Mouse (Mus musculus) liver, embryonic 11.5 days (tissue): Measurements from ENCODE around the gene Oaz2. TPM values are rescaled to one million over a fixed set of nuclear protein-coding genes. Genes with fewer than 3 reads are reported as not detected.

Source experiments
- ATAC-seq: fragments of 200-750 bp; cut with Nextera tagmentation; replicated peaks from 2 replicates; pipeline ENCODE4 v1.8.0; 2017; ENCODE audit warnings: moderate number of reproducible peaks, mild to moderate bottlenecking, moderate TSS enrichment, moderate library complexity; ENCODE audit not compliant: low FRiP score
- DNase-seq: peaks from one replicate; pipeline ENCODE4 v3.0.0-alpha.2; 2017; ENCODE audit warnings: low spot score
- H3K27ac ChIP-seq: fragments of 300-500 bp; sonication (generic); 2 replicates; pipeline ENCODE4 v1.5.1; 2014; ENCODE audit warnings: mild to moderate bottlenecking, low read depth, low read length, control low read depth
- H3K27me3 ChIP-seq: fragments of 300-500 bp; sonication (generic); replicated peaks from 2 replicates; pipeline ENCODE4 v1.6.1; 2014; ENCODE audit warnings: low read length, mixed read lengths; ENCODE audit not compliant: control insufficient read depth, insufficient read depth
- H3K36me3 ChIP-seq: fragments of 300-500 bp; sonication (generic); 2 replicates; pipeline ENCODE4 v1.6.1; 2014; ENCODE audit warnings: mild to moderate bottlenecking, low read length, moderate library complexity, mixed read lengths; ENCODE audit not compliant: control insufficient read depth, insufficient read depth
- H3K4me1 ChIP-seq: fragments of 300-500 bp; sonication (generic); replicated peaks from 2 replicates; pipeline ENCODE4 v1.6.1; 2014; ENCODE audit warnings: low read length, mixed read lengths; ENCODE audit not compliant: control insufficient read depth, insufficient read depth
- H3K4me2 ChIP-seq: fragments of 300-500 bp; sonication (generic); 2 replicates; pipeline ENCODE4 v1.6.1; 2014; ENCODE audit warnings: mild to moderate bottlenecking, control low read depth, moderate library complexity
- H3K4me3 ChIP-seq: fragments of 300-500 bp; sonication (generic); 2 replicates; pipeline ENCODE4 v1.5.1; 2014; ENCODE audit warnings: low read depth, low read length, control low read depth
- H3K9ac ChIP-seq: fragments of 300-500 bp; sonication (generic); 2 replicates; pipeline ENCODE4 v1.6.1; 2014; ENCODE audit warnings: low read depth, low read length, control low read depth
- H3K9me3 ChIP-seq: fragments of 300-500 bp; sonication (generic); 2 replicates; pipeline ENCODE4 v1.6.1; 2016; ENCODE audit warnings: low read length, inconsistent platforms, mixed read lengths; ENCODE audit not compliant: control insufficient read depth
- WGBS: fragments of 180-500 bp; shearing (Covaris S2); extraction: QIAGEN DNeasy Blood & Tissue Kit; methylation state at CpG from one replicate; pipeline ENCODE4 v1.1.7; 2014; 5-methylcytosine and 5-hydroxymethylcytosine counted together
- polyA plus RNA-seq: library from polyadenylated mRNA; unstranded; fragments of >200 nt; fragmentation: Nextera tagmentation; extraction: Ambion mirVana; gene quantifications from 2 replicates; pipeline ENCODE4 v1.2.1, GENCODE M21; 2014

The Oaz2 gene
- polyA plus RNA-seq, 1 experiment from 2014 or later: 123 TPM

DNA sequence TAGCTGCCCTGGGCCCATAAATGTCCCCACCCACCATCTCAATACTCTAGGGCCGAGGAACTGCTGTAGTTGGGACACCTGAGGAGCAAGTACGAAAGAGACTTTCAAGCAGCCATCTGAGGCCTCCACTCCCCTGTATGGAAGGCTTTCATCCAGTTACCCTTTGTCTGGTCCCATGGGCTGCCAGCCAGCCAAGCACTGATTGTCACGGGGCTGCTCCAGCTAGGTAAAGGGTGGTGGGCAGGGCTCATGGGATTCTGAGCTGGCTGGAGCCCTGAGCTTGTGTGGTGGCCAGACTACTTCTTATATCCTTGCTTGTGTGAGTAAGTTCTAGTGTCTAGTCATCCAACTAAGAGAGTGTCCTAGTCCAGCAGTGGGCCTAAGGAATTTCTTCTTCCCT, 10.6 kb upstream of the Oaz2 start:
- no peaks in the 10 kb centered on the region for H3K9me3 ChIP-seq
- no peak overlapping the region for H3K4me3 ChIP-seq
- WGBS: 79% methylated on average over 3 of the region's 3 CpGs
- no peaks in the 10 kb centered on the region for H3K27me3 ChIP-seq
- H3K9ac ChIP-seq: no peak overlapping the region
- H3K4me2 ChIP-seq: no peak overlapping the region
- H3K36me3 ChIP-seq: no peaks in the 10 kb centered on the region
- no peak overlapping the region for H3K27ac ChIP-seq
- ATAC-seq (no peak), DNase-seq (no peak)
- no peaks in the 10 kb centered on the region for H3K4me1 ChIP-seq

DNA sequence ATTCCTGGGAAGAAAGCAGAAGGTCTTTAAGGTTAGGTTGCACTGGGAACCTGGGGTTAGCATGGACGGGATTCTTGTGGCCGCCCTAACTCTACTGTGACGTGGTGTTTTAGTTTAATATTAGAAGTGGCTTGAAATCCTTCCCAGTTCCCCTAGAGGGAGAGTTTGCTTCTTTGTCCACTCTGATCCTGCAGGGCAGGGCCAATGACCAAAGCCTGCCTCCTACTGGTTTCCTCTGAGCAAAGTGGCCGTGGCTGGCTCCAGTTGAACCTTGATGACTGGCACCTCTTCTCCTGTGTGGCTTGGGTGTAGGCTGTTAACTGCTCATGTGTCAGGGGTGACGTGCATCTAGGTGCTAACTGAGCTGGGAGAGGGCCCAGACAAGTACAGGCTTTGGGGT, 6.8 kb upstream of the Oaz2 start:
- 73% methylated on average over 5 of the region's 5 CpGs for WGBS
- Histone ChIP-seq H3K4me1 (no peaks in the 10 kb centered on the region), H3K9ac (no peak overlapping the region), H3K4me2 (no peak overlapping the region), H3K9me3 (no peaks in the 10 kb centered on the region), H3K27me3 (no peaks in the 10 kb centered on the region), H3K4me3 (no peak overlapping the region), H3K36me3 (no peaks in the 10 kb centered on the region), H3K27ac (no peak overlapping the region)
- ATAC-seq (no peak), DNase-seq (no peak)

DNA sequence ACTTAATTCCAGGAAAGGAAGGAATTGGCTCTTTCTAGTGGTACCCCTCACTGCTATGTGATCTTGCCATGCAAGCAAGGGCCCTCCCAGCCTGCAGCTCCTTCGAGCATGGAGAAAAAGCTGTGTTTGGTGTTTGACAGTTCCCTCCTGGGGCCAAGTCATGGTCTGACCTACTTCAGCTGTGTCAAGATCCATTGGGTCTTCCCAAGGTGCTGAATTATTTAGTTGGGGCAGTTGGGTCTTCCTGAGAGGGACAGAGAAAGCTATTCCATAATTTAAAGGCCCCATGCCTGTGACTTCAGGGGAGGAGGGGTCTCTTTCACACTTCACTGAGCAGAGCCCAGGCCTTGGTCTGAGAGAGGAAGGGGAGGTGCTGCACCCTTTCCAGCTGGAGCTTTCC, 6.3 kb upstream of the Oaz2 start:
- no peak overlapping the region for H3K4me2 ChIP-seq
- H3K9ac ChIP-seq: no peak overlapping the region
- no peaks in the 10 kb centered on the region for H3K4me1 ChIP-seq
- no peak for ATAC-seq
- no peak overlapping the region for H3K4me3 ChIP-seq
- H3K36me3 ChIP-seq: no peaks in the 10 kb centered on the region
- H3K27ac ChIP-seq: no peak overlapping the region
- DNase-seq: no peak
- no peaks in the 10 kb centered on the region for H3K9me3 ChIP-seq
- no peaks in the 10 kb centered on the region for H3K27me3 ChIP-seq
- WGBS: 78% methylated on average over 1 of the region's 1 CpGs

DNA sequence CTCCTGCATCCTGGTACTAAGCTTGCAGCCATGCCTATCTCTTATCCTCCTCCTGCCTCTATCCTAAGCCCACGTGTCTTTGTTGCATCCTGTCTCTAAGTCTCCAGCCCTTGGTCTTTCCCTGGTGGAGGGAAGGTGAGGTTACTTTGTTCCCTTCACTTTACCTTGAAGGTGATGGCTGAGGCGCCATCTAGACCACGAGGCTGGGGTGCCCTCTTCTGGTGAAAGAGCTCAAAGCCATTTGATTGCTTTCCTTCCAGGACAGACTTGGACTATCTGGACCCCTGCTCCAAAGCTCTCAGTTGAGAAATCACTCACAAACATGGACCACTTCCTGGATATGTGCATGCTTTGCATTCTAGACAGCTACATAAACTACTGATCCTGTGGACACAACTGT, 3.6 kb upstream of the Oaz2 start:
- H3K4me1 ChIP-seq: no peaks in the 10 kb centered on the region
- ATAC-seq (no peak), DNase-seq (no peak)
- no peak overlapping the region for H3K4me3 ChIP-seq
- no peak overlapping the region for H3K9ac ChIP-seq
- no peak overlapping the region for H3K4me2 ChIP-seq
- no peaks in the 10 kb centered on the region for H3K36me3 ChIP-seq
- WGBS: under 1% methylated on average over 3 of the region's 3 CpGs
- no peak overlapping the region for H3K27ac ChIP-seq
- no peaks in the 10 kb centered on the region for H3K27me3 ChIP-seq
- no peaks in the 10 kb centered on the region for H3K9me3 ChIP-seq

DNA sequence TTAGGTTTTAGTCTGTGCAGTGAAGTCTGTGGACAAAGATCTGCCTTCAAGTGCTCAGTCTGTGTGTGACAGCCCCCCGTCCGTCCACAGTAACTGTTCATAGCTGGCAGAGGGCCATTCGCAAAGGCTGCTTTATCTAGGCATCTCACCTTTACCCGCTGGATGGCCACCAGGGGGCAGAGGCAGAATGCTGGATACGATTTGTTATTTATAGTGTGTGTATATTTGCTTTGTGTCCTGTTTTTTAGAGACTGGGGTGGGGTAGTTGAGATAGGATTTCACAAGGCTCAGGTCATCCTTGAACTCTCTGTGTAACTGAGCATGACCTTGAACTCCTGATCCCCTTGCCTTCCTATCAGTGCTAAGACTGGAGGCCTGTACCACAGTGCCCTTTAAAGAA, 1.8 kb upstream of the Oaz2 start:
- WGBS: 31% methylated on average over 5 of the region's 5 CpGs
- Histone ChIP-seq H3K4me1 (peaks cover 1% of the 10 kb centered on the region; the same call in 1 of the 2 replicates), H3K36me3 (no peaks in the 10 kb centered on the region), H3K9ac (no peak overlapping the region), H3K27ac (no peak overlapping the region), H3K27me3 (no peaks in the 10 kb centered on the region), H3K4me3 (no peak overlapping the region), H3K4me2 (no peak overlapping the region), H3K9me3 (no peaks in the 10 kb centered on the region)
- peak; percentile 57 for DNase-seq
- no peak; the same call in 1 of the 2 replicates for ATAC-seq

DNA sequence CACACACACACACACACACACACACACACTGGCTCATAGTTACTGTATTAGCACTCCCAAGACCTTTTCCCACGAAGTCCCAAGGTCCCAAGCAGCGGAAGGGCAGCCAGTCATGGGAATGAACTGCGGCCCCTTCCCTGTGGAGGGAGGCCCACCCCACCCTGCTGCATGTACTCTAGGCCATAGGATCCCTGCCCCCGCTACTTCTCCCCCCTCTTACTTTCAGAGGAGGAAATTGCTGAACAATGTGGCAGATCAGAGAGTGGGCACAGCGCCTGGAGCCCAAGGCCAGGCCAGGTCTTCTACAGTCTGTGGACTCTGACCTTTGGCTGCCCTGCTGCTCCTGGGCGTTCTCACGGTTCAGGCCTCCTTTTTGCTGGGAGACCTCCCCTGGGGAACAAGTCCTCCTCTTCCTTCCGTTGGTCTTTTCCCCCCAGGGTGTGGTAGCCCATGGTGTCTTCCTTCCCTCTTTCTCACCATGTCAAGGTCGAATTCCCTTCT, 3.7 kb downstream of the Oaz2 start:
- ATAC-seq: no peak
- Histone ChIP-seq H3K9me3 (no peaks in the 10 kb centered on the region), H3K27me3 (no peaks in the 10 kb centered on the region), H3K36me3 (no peaks in the 10 kb centered on the region), H3K9ac (no peak overlapping the region), H3K4me2 (no peak overlapping the region), H3K27ac (no peak overlapping the region), H3K4me1 (peaks cover 9% of the 10 kb centered on the region; the same call in 1 of the 2 replicates), H3K4me3 (no peak overlapping the region)
- DNase-seq: no peak
- 41% methylated on average over 9 of the region's 9 CpGs for WGBS

DNA sequence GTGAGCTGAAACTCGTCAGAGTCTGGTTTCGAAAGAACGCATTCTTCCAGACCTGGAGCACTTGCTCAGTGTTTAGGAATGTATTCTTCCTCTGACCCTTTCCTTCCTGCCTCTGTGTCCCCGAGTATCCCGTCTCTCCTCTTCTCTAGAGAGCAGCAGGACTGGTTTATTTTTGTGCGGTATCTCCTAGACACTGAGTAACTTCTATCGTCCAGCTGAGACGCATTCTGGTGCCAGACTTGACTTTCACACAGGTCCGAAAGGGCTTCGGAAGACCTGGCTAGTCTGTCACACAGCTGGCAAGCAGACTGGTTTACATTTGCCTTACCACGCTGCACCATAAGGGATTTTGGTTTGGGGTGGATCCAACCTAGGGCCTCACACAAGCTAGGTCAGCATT, 5.2 kb downstream of the Oaz2 start:
- Histone ChIP-seq H3K27me3 (no peaks in the 10 kb centered on the region), H3K9me3 (no peaks in the 10 kb centered on the region), H3K4me2 (no peak overlapping the region; the same call in 1 of the 2 replicates), H3K9ac (no peak overlapping the region), H3K4me3 (no peak overlapping the region), H3K4me1 (peaks cover 19% of the 10 kb centered on the region), H3K27ac (no peak overlapping the region), H3K36me3 (no peaks in the 10 kb centered on the region)
- WGBS: 68% methylated on average over 11 of the region's 11 CpGs
- DNase-seq (no peak), ATAC-seq (no peak)

DNA sequence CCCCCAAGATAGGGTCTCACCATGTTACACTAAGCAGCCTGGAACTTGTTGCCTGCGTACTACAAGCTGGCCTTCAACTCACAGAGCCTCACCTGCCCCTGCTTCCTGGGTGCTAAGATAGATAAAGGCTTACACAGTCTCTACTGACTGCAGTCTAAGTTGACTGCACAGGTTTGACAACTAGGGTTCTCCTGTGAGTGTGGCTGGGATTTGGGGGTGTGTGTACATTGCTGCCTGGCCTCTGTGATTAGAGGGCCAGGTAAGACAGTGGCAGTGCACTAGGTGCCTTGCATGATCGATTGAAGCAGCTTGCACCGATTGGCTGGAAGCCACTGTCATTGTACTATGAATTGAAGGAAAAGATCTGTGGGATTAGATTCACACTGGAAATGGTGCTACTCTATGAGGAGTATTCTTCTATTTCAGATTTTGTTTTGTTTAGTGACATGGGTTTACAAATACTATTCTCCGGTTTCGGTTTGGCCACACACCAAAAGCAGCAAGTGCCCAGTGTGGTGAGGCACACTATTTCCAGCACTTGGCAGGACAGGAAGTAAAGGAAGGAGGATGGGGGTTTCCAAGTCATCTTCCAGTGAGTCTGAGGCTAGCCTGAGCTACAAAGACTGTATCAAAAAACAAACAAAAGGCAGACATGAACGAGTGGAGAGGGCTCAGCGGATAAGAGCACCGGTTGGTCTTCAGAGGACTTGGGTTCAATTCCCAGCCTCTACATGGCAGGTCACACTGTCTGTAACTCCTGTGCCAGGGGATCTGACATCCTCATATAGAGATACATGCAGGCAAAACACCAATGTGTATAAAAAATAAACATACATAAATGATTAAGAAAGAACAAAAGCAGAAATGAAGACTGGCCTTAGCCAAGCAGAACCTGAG, 7.9 kb downstream of the Oaz2 start:
- peaks cover 43% of the 10 kb centered on the region for H3K4me1 ChIP-seq
- H3K27ac ChIP-seq: no peak overlapping the region; the same call in 1 of the 2 replicates
- no peaks in the 10 kb centered on the region for H3K27me3 ChIP-seq
- H3K36me3 ChIP-seq: no peaks in the 10 kb centered on the region
- ATAC-seq (peak; percentile 29), DNase-seq (no peak)
- 48% methylated on average over 8 of the region's 8 CpGs for WGBS
- peak overlapping the region; percentile 83 for H3K4me2 ChIP-seq
- H3K4me3 ChIP-seq: peak overlapping the region; percentile 80
- H3K9ac ChIP-seq: peak overlapping the region; percentile 57
- no peaks in the 10 kb centered on the region for H3K9me3 ChIP-seq
